Mouse (Mus musculus): ENCODE data around the gene Btd.
"Not testable (repeated sequence)": the region's sequence is repeated elsewhere in the genome, so short reads cannot be mapped to it uniquely, and the experiment has no call there.

Btd gene

DNA sequence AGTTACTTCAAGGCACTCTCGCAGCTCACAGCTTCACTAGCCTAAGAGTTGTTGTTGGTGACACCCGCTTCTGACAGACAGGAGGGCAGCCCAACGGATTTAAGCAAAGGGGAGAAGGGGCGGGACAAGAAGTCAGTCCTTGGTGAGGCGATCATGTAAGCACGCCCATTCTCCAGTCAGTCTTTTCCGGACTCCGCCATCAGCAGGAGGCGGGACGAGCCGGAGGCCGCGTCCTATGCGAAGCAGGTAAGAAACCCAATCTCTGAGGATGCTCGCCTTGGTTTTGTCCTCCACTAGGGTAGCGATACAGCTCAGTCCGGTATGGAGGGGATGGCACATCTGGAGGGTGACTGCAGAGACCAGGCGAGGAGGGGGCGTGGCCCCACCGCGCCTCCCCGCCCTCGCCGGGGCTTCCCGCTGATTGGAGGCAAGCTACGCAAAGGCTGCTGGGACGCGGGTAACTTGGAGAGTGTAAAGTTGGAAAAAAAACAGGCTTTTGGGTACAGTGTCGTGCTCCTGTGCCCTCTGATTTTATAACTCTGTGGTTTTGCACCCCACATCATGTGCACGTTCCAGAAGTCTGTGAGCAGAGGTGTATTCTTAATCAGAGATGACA is at the start of gene Btd, which contains the start of gene Hacl1:
TSS of gene Btd (plus strand) at position 139 of the 616 bp plus-strand sequence.
TSS of gene Hacl1 (minus strand) at position 397 of the 616 bp plus-strand sequence.
- peak; percentile 95 for DNase-seq

DNA sequence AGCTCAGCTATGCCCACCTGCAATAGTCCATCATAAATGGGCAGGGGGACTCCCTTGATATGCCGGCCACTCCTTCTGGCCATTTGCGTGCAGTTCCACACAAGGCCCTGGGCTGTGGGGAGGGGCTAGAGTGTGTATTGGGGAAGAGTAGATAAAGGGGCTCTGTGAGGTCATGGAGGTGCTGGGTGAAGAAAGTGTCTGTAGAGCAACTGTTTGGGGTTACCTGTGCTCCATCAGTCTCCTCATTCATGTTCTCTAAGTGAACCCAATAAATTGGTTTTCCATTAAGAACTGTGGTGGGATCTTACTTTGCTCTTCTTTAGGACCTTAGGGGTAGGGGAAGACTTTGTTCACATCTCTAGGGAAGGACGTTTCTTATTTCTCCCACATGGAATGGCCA is 49.6 kb upstream of the Btd start, which contains the start of gene Colq:
TSS of gene Colq (minus strand) at position 101 of the 400 bp plus-strand sequence.
- no peak for DNase-seq

DNA sequence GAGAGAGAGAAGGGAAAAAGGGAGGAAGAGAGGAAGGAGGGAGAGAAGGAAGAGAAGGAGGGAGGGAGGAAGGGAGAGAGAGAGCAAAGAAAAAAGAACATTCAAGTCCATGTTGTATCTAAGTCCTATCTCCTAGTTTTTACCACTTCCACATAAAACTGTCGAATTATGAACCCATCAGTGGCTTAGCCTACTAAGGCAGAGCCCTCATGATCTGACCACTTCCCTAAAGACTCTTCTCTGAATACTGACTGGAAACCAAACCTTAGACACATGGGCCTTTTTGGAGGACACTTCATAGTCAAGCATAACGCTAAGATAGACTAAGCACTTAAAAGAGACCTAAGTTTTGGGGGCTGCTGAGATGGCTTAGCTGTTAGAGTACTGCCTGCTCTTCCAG is 47.8 kb upstream of the Btd start:
- no peak for DNase-seq

DNA sequence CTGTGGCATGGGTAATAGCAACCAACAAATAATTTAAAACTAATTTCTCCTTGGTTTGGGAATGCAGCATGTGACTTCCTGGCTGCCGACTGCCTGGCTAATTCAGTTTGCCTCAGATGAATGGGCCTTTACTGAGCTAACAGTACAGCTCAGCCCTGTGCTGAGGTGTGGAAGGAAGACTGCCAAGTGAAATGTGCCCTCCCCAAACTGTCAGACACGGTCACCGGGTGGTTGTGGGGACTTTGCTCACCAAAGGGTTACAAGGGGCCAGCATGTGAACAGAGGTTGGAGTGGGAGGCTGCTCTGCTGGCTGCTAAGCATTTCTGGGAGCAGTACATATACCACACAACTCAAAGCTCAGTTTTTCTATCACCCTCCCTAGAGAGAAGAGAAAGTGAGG is 46.1 kb upstream of the Btd start:
- DNase-seq, result peak; percentile 67

DNA sequence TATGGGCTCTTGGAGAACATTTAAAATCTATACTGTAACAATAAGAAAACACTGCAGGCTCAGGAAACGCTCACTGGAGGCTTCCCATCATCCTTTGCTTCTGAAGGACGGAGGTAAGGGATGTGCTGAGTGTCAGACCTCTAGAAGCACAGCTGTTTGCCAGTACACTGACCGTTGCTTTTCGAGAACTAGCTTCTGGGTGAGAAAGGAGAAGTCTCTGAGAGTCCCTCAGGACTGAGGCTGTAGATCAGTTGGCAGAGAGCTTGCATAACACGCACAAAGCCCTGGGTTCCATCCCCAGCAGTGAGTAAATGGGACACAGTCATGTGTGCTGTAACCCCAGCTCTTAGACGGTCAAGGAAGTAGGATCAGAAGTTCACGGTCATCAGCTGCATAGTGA is 44.4 kb upstream of the Btd start:
- DNase-seq, result no peak

DNA sequence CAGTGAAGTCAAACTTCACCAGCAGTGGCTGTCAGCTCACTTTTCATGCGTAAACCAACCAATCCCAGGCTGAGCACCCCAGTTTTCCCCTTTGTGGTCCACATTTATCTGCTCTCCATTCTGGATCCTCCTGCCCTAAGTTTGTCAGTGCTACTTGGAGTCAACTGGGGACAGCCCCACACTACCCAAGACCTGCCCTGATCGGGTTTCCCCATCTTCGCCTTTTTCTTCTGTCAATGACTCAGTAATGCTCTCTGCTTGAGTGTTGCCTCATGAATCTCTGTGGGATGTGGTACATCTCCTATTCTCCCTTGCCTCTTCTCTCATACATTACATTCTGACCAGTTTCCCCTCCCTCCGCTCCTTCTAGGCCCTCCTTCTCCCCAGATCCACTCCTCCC is 43.4 kb upstream of the Btd start:
- DNase-seq, result no peak

DNA sequence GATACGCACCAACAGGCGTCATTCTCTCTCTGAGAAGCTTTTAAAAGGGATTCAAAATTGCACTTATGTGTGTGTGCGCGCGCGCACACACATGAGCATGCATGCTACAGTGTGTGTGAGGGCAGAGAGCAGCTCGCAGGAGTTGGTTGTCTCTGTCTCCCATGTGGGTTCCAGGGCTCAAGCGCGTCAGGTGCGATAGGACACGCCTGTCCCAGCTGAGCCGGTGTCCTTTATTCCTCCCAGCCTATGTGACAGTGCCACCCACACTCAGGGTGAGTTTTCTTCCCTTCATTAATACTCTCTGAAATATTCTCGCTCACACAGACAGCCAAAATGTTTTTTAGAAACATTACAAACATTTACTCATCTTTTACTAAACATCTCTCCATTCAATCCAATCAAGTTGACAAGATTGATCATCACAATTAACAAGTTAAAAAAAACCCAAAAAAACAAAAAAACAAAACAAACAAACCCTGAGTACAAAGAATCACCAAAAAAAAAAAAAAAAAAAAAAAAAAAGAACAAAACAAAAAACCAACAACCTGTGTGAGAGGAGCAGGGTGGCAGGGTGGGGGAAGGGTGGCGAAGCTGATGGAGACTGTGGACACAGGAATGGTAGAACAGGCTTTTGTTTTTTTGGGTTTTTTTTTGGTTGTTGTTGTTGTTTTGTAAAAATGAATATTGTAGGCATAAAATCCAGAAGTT is 38.8 kb upstream of the Btd start:
- no peak for DNase-seq

DNA sequence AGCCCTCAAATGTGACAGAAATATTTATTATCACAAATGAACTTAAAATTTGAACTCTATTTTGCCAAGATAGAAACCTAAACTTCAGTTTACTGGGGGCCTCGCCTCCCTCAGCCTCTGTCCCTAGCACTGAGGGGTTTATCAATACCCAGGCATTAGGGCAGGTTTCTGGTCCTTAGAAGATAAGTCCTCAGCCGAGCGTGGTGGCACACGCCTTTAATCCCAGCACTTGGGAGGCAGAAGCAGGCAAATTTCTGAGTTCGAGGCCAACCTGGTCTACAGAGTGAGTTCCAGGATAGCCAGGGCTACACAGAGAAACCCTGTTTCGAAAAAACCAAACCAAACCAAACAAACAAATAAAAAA is 38.2 kb upstream of the Btd start:
- DNase-seq, result not testable (repeated sequence)

DNA sequence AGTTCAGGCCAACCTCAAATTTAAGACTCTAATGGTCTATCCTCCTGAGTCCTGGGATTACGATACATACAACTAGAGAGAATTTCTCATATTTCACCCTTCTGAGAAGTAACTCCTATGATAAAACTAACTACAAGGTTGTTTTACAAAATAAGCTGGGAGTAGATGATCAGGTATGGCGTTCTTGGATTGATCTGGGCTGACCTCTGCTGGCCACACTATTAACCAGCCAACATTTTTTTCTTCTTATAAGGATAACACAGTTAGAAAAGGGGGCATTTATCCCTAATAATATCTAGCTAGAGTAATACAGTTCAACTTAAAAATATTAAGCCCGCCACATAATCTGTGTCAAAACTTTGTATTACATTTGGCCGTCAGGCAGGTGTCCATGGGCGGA is 35.9 kb upstream of the Btd start:
- no peak for DNase-seq

DNA sequence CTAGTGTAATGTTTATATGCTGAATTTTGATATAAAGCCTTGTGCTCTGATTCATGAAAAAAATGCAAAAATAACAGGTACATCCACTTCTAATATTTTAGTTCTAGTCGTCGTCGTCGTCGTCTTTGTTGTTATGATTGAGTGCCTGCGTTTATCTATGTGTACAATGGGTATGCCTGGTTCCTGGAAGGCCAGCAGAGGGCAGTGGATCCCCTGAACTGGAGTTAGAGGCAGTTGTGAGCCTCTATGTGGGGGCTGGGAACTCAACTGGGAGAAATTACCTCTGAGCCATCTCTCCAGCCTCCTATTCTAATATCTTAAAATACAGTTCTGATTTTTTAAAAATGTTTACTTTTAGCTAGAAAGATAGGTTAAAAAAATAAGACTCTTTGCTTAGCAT is 35.3 kb upstream of the Btd start:
- no peak for DNase-seq

DNA sequence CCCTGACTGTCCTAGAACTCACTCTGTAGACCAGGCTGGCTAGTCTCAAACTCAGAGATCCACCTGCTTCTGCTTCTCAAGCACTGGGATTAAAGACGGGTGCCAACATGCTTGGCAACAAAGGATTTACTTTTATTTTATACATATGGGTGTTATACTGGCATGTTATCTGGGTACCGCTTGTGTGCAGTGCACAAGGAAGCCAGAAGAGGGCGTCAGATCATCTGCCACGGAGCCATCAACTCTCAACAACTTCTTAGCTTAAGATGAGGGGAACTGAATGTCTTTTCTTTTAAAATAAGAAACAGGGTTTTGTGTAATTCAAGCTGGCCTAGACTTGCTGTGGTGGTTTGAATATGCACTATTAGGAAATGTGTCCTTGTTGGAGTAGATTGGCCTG is 28.8 kb upstream of the Btd start:
- no peak for DNase-seq

DNA sequence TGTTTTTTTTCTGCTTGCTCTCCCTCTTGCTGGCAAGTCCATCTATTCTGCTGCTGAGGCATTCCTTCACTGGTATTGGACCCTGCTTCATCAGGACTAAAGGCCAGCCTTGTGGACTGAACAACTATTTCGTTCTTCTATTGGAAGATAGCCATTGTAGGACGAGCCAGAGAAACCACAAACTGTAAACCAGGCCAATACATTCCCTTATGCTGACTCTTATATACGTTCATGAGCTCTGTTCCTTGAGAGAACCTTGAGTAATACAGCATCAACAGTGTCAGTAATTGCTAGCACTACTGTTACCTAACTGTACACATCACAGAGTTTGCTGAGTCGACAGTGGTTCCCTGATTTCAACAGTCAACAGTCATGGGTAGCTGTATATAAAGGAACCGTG is 27.2 kb upstream of the Btd start:
- no peak for DNase-seq

DNA sequence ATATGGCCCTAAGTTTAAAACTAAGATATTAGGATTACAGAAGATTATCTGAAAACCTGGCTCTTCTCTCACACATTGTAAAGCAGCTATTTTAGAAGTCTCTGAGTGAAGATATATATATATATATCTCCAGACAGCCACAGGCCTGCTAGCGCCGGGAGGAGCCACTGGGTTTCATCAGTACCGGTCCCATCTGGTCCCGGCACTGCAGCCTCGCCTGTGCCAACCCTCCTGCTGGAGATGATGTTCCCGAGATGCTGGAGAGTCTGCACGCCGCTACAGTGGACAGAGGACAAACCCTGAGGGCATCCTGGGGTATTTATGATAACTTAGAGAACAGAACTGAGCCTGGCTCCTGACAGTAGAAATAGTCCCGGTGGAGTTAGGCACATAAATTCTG is 23.6 kb upstream of the Btd start:
- no peak for DNase-seq

DNA sequence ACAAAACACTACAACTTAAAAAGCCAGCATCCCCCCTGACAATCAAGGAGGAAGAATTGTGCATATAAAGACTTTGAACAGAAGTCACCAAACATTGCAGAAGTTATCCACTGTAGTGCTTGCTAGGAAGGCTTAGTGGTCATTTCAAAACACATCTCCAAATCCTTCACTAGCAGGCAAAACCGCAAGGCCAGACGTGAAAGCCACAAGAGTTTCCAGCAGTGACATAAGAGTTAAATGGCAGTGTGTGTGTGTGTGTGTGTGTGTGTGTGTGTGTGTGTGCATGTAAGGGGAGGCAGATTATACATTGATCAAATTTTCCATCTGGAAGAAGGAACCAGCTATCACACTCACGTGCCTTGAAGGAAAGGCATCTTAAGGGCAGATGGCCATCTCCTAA is 22.8 kb upstream of the Btd start:
- no peak for DNase-seq

DNA sequence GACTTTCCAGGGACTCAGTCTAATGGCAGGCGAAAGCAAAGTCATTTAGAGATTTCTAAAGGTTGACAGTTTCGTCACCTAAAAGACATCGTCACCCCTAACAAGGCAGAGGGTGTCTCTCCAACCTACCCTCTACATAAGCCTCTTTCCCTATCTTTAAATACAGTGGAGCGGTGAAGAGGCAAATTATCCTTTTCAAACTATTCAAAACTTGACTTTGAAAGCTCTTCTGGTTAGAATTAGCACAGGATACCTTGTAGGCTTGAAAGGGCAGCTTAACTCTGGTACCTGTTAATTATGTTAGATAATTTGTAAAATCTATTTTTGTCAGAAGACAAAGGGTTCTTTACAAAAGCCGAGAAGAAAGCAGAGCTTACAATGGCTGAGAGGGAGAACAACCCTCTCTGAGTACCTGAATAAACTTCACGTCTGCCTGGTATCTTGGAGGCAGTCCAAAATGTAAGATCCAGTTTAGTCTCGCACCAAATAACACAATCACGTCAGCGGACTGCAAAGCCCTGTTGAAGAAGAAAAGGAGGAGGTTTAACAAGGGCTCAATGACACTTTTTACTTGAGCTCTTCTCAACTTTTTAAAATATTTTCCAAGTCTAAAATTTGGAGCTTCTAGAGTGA is 20.1 kb upstream of the Btd start:
- no peak for DNase-seq

DNA sequence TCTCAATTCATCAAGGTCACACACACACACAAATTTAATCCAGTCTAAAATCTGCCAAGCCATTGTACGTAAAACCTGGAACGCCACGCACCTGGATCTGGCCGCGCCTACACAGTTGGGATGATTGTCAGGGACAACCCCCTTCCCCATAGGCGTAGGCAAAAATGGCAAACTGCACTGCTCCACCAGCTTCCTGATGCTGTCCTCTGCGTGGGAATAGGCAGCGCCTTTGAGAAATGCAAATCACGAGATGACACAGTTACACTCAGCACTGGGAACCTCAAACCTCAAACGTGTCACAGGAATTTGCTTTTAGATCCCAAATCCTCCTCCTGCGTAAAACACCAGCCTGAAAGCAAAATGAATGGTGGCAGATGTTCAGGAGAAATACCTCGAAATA is 18.1 kb upstream of the Btd start:
- no peak for DNase-seq

DNA sequence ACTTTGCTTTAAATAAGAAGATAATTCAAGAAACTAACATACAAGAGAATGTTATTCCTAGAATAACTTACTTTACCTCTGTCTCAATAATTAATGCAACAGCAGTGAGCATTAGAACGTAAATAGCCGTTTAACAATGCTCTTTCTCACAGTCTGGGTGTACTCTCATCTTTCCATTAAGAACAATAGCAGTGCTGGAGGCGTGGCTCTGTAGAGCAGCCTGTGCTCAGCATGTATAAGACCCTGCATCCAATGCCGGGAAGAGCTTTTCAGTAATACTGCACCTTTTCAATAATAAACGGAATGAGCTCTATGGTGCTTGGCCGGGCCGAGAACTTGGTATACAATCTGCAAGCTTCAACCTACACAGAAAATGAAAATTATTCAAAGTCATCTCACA is 10.2 kb upstream of the Btd start:
- no peak for DNase-seq

DNA sequence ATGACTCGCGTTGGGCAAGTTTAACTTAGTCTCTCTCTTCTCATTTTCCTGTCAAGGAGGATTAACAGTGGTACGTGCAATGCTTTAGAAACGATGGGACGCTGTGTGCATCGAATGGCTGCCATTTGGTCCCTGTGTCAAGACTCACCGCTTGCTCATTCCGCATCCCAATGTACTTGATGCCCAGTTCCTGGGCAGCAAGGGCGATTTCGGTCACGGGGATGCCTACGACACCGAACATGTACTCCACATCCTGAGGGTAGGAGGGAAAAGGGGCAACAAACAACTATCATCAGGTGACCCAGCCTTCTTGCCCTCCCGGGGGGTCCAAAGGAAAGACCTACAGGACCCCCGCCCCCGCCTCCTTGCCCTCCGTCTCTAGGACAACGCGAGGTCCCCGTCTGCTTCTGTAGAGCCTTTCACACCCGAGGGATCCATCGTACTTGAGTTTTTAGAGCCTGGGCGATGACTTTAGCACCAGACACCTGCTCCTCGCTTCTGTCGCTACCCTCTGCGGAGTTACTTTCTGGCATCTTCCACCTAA is 410 bp upstream of the Btd start, which contains the start of gene Gm49387:
TSS of gene Gm49387 (minus strand) at position 533 of the 544 bp plus-strand sequence.
- DNase-seq, result no peak

DNA sequence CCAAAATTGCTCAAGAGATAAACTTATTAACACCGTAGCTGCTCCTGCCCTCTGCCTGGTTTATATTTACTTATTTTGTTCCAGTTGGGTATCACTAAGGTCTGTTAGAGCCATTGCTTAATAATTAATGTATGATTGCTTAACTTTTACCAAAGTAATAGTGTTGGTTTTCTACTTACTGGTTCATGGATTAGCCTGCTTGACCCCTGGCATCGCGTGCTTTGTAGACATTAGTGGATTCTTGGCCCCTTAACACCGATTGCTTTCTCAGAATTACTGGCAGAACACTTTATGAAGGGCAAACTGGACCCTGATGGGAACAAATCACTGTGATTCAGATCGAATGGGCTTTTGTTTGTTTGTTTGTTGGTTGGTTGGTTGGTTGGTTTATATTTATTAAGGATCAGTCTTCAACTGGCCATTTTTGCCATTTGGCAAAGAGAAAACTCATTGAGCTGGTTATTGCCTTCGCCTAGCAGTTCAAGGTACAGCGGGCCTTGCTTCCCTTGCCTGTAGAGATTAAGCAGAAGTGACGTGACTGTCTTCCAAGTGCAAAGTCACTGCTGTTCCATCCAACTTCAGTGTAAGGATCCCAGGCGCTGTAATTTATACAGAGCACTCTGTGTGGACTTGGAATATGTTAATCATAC is 803 bp downstream of the Btd start:
- DNase-seq, result peak; percentile 84

DNA sequence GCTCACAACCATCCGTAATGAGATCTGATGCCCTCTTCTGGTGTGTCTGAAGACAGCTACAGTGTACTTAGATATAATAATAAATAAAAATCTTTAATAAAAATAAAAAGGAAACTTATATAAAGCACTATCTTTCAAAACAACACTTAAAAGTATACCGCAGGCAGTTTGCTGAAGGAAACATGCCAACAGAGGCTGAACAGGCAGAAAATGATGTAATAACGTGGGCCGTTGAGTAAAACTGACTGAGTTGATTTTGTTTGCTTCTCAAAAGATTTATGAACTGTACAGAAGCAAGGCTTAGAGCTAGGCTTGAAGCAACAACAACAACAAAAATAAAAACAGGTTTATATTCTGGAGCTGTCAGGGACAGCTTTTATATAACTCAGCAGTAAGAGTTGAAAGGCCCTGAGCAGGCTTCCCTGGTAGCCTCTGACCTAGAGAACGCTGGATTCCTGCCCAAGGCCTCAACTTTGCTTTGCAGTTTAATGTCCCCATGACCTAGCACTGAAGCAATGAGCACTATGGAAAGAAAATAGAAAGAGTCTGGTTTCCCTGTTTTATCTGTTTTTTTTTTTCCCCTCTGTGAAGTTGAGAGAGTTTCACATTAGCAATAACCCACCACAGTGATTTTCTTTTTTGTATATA is 3.5 kb downstream of the Btd start:
- peak; percentile 79 for DNase-seq

DNA sequence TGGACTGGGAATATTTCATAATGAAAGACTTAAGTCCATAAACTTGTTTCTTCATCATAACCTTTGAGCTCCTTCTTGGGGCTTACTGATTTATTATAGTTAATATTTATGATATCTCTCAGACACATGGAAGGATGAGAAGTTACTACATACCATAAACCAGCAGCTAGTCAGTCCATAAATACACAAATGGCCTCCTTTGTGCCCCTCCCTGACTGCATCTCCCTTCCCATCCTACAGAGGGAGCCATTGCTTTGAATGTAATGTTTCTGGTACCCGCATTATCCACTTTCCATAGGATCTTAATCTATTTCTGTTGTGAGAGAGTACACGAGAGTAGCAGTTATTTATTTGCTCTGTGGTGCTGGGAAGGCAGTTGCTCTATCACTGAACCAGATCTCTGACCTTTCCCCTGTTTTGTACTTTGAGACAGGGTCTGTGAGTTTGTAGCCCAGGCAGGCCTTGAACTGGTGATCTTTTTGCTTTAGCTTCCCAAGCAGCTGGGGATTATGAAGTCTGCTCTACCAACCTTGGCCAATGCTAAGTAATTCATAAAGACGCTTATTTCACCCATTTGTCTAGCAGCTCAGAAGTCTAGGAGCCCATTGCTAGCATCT is 4.2 kb downstream of the Btd start:
- DNase-seq, result no peak

DNA sequence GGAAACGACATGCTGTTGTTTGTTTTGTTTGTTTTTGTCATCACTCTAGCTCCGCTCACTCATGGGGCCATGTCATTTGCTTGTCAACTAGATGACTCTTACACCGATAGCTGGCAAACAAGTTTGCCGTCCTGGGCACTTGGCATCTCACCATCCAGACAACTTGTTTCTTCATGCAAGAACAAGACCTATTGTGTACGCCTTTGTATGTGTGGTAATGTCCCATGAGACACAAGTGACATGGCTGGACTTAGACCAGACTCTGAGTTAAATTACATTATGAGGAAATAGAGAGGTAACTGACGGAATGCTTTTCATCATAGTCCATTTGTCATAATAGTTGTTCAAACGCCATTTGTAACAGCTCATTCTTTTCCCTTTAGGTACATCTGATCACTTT is 5.1 kb downstream of the Btd start:
- no peak for DNase-seq

DNA sequence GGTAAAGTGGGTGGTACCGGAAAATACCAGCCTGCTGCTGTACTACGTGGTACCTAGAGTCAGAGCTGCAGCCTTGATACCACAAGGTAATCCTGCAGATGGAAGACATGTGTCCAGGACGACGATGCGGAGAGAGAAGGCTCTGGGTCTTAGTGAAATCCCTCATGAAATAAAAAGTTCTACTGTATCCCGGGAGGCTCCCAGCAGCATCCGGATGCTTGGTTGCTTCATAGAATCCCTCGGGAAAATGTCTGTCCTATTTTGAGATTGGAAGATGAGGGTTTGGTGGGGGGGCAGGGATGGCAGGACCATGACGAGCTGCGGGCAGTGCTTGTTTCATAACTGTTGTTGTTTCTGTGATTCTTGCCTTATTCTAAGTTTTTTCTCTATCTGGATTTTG is 7.2 kb downstream of the Btd start:
- DNase-seq, result no peak
